Mouse (Mus musculus): ENCODE results near the gene Magi1. TPM values are rescaled to one million over a fixed set of nuclear protein-coding genes. Genes with fewer than 3 reads are reported as not detected.
A peak's percentile ranks its signal among the peaks of the same experiment; 100 is the strongest.

Gene Magi1
- polyA plus RNA-seq, 1 experiment from 2014 or later: 25.4 TPM

DNA sequence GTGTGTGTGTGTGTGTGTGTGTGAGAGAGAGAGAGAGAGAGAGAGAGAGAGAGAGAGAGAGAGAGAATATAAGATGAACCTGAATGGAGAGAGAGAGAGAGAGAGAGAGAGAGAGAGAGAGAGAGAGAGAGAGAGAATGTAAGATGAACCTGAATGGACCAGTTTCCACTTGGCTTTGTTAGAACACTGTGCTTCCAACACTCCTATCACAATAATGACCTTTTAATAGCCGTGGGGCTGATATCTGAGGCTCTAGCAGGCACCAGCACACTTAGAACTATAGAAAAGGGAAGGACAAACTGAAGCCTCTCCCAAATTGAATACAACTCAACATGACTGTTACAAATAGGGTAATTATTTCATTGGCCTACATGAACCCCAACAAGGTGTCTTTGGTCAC, 321.9 kb downstream of the Magi1 start:
- no peaks in the 10 kb centered on the region for H3K27me3 ChIP-seq (replicated peaks)
- no peak for ATAC-seq (ENCODE audit: low FRiP score, low read depth)
- peaks cover 10% of the 10 kb centered on the region for H3K4me1 ChIP-seq
- no peaks in the 10 kb centered on the region for H3K9me3 ChIP-seq
- 79% methylated on average over 1 of the region's 1 CpGs for WGBS
- H3K4me3 ChIP-seq: no peak overlapping the region
- no peak overlapping the region for H3K9ac ChIP-seq
- no peak overlapping the region for H3K4me2 ChIP-seq (replicated peaks)
- H3K36me3 ChIP-seq: no peaks in the 10 kb centered on the region
- no peak overlapping the region for H3K27ac ChIP-seq

DNA sequence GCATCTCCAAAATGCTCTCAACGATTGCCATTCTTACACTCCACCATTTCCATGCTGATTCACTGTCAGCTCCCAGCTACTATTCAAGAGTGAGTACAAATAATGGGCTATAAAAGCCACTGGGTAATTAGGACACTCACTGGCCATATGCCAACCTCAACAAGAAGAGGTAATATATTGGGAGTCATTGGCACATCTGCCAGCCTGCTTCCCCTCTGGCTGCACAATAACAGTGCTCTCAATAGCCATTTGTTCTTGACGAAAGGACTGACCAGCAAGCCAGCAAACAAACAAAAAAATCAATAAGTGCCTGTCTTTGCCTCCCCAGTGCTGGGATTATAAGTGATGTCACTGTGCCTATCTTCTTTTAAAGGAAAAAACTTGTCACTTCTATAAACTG, 326.5 kb downstream of the Magi1 start:
- no peak overlapping the region for H3K4me3 ChIP-seq
- H3K27me3 ChIP-seq (replicated peaks): no peaks in the 10 kb centered on the region
- no peak overlapping the region for H3K27ac ChIP-seq
- H3K9me3 ChIP-seq: no peaks in the 10 kb centered on the region
- no peaks in the 10 kb centered on the region for H3K36me3 ChIP-seq
- H3K4me1 ChIP-seq: peaks cover 20% of the 10 kb centered on the region
- peak; percentile 92 for ATAC-seq (ENCODE audit: low FRiP score, low read depth)
- 0 out of 2 replicates have a peak overlapping the region, but pooled peaks have one; percentile 9 for H3K4me2 ChIP-seq (replicated peaks)
- 13% methylated on average over 2 of the region's 2 CpGs for WGBS
- H3K9ac ChIP-seq: no peak overlapping the region

DNA sequence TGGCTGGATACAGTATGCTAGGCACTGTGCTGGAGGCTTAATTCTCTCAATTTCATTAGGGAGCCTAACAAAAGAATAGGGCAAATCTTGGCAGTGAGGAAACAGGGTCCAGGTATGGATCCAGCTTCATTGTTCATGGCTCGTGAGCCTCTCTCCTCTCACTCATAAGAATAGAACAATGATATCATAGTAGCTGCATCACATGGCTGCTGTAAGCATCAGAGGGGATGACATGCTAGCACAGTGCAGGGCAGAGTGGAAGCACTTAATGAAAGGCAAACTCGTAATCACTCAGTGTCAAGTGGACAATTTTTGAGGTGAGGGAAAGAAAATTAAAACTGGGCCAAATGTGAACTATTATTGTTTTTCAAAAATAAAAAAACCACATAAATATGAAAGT, 337.1 kb downstream of the Magi1 start:
- no peak overlapping the region for H3K9ac ChIP-seq
- H3K4me3 ChIP-seq: no peak overlapping the region
- WGBS: 79% methylated on average over 2 of the region's 2 CpGs
- no peaks in the 10 kb centered on the region for H3K4me1 ChIP-seq
- H3K36me3 ChIP-seq: no peaks in the 10 kb centered on the region
- no peak overlapping the region for H3K4me2 ChIP-seq (replicated peaks)
- no peaks in the 10 kb centered on the region for H3K27me3 ChIP-seq (replicated peaks)
- H3K27ac ChIP-seq: no peak overlapping the region
- no peaks in the 10 kb centered on the region for H3K9me3 ChIP-seq
- no peak for ATAC-seq (ENCODE audit: low FRiP score, low read depth)

DNA sequence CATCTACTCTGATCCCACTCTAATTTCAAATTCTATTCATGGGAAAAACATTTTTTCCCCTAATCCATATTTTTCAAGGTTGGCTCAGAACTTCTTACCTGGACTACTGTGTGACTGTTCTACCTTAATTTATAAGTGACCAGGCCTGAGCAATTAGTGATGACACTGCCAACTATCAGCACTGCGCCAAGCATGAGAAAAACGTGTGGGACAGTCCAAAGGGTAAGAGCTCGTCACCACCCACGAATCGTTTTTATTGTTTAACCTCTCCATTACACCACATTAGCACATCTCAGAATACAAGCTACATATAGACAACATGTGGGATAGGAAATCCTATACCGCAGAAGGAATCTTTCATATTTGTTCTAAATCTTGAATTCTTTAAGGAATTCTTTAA, 347.4 kb downstream of the Magi1 start:
- Histone ChIP-seq H3K27ac (no peak overlapping the region), H3K4me2 (replicated peaks) (no peak overlapping the region), H3K9me3 (no peaks in the 10 kb centered on the region), H3K4me1 (no peaks in the 10 kb centered on the region), H3K9ac (no peak overlapping the region), H3K27me3 (replicated peaks) (no peaks in the 10 kb centered on the region), H3K36me3 (no peaks in the 10 kb centered on the region), H3K4me3 (no peak overlapping the region)
- 85% methylated on average over 6 of the region's 6 CpGs for WGBS
- ATAC-seq (ENCODE audit: low FRiP score, low read depth): no peak

DNA sequence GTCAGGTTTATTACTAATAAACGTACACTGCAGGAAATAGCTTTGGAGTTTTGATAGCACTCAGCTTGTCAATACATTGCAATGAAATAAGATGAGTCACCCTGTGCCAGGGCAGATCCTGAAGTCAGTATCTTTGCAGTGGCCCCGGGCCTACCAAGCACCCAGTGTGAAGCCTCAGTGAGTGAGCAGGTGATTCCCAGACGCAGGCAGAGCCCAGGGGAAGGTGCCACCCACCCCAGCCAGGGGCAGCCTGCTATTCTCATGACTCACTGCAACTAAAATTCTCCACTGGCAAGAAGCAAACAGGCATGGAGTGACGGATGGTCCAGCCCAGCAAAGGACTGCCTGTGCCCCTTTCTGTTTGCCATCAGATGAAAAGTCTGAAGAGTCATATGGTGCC, 347.9 kb downstream of the Magi1 start:
- Histone ChIP-seq H3K36me3 (no peaks in the 10 kb centered on the region), H3K27me3 (replicated peaks) (no peaks in the 10 kb centered on the region), H3K9me3 (no peaks in the 10 kb centered on the region), H3K4me2 (replicated peaks) (no peak overlapping the region), H3K4me1 (no peaks in the 10 kb centered on the region), H3K4me3 (no peak overlapping the region), H3K9ac (no peak overlapping the region), H3K27ac (no peak overlapping the region)
- WGBS: 75% methylated on average over 4 of the region's 4 CpGs
- no peak for ATAC-seq (ENCODE audit: low FRiP score, low read depth)

DNA sequence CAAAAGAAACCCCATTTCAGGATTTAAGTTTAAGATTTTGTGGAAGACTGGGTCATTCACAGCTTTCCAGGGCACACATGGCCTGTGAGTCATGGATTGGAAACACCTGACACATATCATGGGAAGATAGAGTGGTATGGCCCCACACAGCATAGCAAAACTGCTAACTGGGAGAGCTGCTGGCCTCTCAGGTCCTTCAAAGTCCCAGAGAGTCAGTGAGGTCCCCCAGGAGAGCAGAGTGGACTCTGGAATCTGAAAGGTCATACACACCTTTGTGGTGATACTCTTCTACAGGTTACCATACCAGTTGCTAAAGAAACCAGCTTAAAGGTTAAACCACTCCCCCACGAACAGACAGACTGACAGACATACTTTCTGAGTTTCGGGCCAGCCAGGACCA, 349.0 kb downstream of the Magi1 start:
- Histone ChIP-seq H3K9me3 (no peaks in the 10 kb centered on the region), H3K4me3 (no peak overlapping the region), H3K27me3 (replicated peaks) (no peaks in the 10 kb centered on the region), H3K4me2 (replicated peaks) (no peak overlapping the region), H3K36me3 (no peaks in the 10 kb centered on the region), H3K27ac (no peak overlapping the region), H3K4me1 (no peaks in the 10 kb centered on the region), H3K9ac (no peak overlapping the region)
- no peak for ATAC-seq (ENCODE audit: low FRiP score, low read depth)
- WGBS: 83% methylated on average over 2 of the region's 2 CpGs

DNA sequence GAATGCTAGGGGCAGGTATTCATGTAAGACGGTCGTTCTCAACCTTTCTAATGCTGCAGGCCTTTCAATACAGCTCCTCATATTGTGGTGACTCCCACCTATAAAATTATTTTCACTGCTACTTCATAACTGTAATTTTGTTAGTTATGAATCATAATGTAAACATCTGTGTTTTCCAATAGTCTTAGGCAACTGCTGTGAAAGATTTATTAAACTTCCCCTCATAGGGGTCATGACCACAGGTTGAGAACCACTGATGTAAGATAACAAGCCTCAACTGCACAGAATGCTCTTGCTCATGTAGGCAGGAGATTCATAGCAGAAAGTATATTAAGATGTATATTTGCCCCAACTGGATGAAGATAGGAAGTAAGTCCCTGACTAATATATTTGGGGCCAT, 359.1 kb downstream of the Magi1 start:
- Histone ChIP-seq H3K9ac (no peak overlapping the region), H3K27ac (no peak overlapping the region), H3K27me3 (replicated peaks) (no peaks in the 10 kb centered on the region), H3K4me1 (peaks cover 7% of the 10 kb centered on the region), H3K9me3 (no peaks in the 10 kb centered on the region), H3K36me3 (no peaks in the 10 kb centered on the region), H3K4me2 (replicated peaks) (no peak overlapping the region), H3K4me3 (no peak overlapping the region)
- 91% methylated on average over 2 of the region's 2 CpGs for WGBS
- ATAC-seq (ENCODE audit: low FRiP score, low read depth): no peak

DNA sequence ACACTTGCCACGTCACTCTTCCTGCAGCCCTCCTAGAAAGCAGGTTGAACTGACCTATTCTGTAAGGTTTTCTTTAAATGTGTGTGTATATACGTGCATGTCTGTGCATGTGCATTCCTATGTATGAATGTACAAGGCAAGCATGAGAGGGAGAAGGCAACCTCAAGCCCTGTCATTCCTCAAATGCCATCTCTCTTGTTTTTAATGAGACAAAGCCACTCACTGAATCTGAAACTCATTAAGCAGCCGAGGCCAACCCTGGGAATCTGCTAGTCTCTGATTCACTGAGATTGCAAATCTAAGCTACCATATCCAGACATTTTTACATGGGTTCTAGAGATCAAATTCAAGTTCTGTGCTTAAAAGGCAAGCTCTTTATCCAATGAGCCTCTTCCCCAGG, 359.7 kb downstream of the Magi1 start:
- WGBS: 62% methylated on average over 3 of the region's 3 CpGs
- no peaks in the 10 kb centered on the region for H3K27me3 ChIP-seq (replicated peaks)

DNA sequence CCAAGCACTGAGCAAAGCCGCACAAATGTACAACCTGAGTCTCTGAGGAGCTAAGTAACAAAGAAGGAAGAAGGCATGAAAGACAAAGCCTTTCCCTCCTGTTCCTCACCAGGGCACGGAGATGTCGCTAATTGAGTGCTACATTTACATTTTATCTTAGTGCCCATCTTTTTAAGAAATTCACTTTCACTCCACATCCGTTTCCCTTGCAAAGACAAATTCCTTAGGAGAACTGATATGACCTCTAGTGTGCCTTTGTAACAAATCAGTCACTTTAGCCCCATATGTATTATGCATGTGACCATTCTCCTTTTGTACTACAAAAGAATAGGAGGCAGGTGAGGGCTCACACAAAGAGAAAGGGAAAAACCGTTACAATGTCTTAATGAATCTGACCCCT, 360.4 kb downstream of the Magi1 start:
- no peak overlapping the region for H3K4me3 ChIP-seq
- H3K4me2 ChIP-seq (replicated peaks): no peak overlapping the region
- no peaks in the 10 kb centered on the region for H3K27me3 ChIP-seq (replicated peaks)
- peaks cover 7% of the 10 kb centered on the region for H3K4me1 ChIP-seq
- no peak for ATAC-seq (ENCODE audit: low FRiP score, low read depth)
- no peaks in the 10 kb centered on the region for H3K36me3 ChIP-seq
- H3K9ac ChIP-seq: no peak overlapping the region
- WGBS: 38% methylated on average over 5 of the region's 5 CpGs
- no peaks in the 10 kb centered on the region for H3K9me3 ChIP-seq
- H3K27ac ChIP-seq: no peak overlapping the region

More for the DNA sequence above, 359.7 kb downstream of the Magi1 start:
- ATAC-seq (ENCODE audit: low FRiP score, low read depth): no peak
- Histone ChIP-seq H3K4me2 (replicated peaks) (no peak overlapping the region), H3K9me3 (no peaks in the 10 kb centered on the region), H3K4me3 (no peak overlapping the region), H3K9ac (no peak overlapping the region), H3K27ac (no peak overlapping the region), H3K4me1 (peaks cover 7% of the 10 kb centered on the region), H3K36me3 (no peaks in the 10 kb centered on the region)

DNA sequence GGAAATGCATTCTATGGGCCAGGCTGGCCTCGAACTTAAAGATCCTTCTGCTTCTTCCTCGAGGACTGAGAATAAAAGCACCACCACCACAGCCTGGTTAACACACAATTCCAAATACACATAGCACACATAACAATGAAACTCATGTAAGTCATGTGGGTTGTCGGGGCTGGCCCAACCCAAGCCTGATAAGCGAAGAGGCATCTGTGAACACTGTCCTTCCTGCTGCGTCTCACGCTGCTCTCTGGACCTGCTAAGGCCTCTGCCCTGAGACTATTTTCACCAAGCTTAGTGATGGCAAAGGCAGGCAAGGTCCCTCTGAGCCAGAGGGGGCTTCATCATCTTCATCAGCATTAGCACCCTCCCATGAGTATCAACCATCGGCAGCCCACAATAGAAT, 360.8 kb downstream of the Magi1 start:
- Histone ChIP-seq H3K27me3 (replicated peaks) (no peaks in the 10 kb centered on the region), H3K36me3 (no peaks in the 10 kb centered on the region), H3K27ac (no peak overlapping the region), H3K9ac (no peak overlapping the region), H3K9me3 (no peaks in the 10 kb centered on the region), H3K4me1 (peaks cover 7% of the 10 kb centered on the region), H3K4me2 (replicated peaks) (no peak overlapping the region), H3K4me3 (no peak overlapping the region)
- ATAC-seq (ENCODE audit: low FRiP score, low read depth): no peak
- WGBS: 75% methylated on average over 7 of the region's 7 CpGs

DNA sequence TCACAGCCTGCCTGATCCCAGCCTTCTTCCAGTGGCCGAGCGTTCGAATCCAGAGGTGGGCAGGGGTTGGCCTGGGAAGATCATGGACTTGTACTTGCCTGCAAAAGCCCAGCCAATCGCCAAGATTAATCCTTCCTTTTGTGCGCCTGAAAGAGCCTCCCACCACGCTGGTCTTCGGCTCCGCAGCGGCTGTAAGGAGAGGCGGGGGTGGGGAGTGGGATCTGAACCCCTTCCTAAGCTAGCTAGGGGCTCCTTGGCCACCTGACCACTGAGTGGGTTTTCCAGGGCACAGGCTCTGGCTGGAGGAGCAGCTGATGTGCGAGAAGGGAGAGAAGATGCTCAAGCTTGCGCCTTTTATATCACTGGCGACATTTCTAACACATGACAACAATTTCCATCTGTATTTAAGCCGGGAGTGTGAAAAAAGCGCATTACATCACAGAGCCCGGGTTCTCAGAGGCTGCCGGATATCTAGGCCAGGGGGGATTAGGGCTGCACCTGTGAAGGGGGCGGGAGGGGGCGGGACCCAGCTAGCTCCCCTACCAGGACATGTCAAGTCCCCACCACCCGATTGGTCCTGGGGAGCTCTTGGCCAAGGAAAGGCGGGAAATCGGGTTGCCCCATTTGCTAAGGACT, 370.4 kb downstream of the Magi1 start:
- Histone ChIP-seq H3K36me3 (no peaks in the 10 kb centered on the region), H3K4me2 (replicated peaks) (peak overlapping the region; percentile 61), H3K4me3 (peak overlapping the region; percentile 37), H3K27me3 (replicated peaks) (no peaks in the 10 kb centered on the region), H3K27ac (peak overlapping the region; percentile 90), H3K9me3 (no peaks in the 10 kb centered on the region), H3K4me1 (peaks cover 45% of the 10 kb centered on the region), H3K9ac (peak overlapping the region; percentile 58)
- WGBS: 1% methylated on average over 22 of the region's 22 CpGs
- ATAC-seq (ENCODE audit: low FRiP score, low read depth): peak; percentile 55

DNA sequence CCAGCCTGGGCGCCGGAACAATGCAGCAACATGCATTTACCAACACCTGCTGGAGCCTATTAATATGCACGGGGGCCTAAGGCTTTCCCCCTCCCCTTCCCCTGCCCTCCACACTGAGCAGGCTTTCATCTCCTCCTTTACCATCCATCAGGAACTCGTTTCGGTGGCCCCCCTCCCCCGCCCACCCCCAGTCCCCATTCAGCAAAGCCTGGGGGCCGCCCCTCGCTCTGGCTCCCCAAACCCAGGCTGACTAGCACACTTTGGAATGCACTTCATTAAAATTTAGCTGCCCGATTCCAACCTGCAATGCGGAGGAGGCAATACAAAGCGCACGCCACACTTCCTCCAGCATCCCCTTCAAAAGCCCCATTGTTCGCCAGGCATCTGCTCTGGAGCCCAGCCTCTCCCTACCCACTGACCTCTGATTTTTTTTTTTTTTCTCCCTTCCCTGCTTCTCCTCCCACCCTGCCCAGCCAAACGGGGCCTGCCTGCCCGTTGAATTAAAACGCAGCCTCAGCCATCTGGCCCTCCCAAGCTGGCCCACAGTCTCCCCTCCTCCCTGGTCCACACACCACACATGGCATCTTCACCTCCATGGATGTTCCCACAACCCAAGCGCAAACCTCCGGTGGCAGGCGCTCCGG, 371.0 kb downstream of the Magi1 start:
- WGBS: under 1% methylated on average over 20 of the region's 20 CpGs
- ATAC-seq (ENCODE audit: low FRiP score, low read depth): peak; percentile 94
- Histone ChIP-seq H3K4me1 (peaks cover 45% of the 10 kb centered on the region), H3K4me3 (peak overlapping the region; percentile 37), H3K9me3 (no peaks in the 10 kb centered on the region), H3K4me2 (replicated peaks) (peak overlapping the region; percentile 61), H3K36me3 (no peaks in the 10 kb centered on the region), H3K27ac (peak overlapping the region; percentile 90), H3K9ac (peak overlapping the region; percentile 58), H3K27me3 (replicated peaks) (no peaks in the 10 kb centered on the region)

Measured in neural tube, embryonic 12.5 days (tissue).